Mouse (Mus musculus) midbrain, postnatal 0 days (tissue): ENCODE measurements at regions not wholly inside any gene's neighbourhood (a gene's known extent, or its start where the extent isn't known, plus 50 kb on each side); places are given as distances from the start of the nearest gene placed in this dataset.
A peak's percentile ranks its signal among the peaks of the same experiment; 100 is the strongest.

Experiments used
- ATAC-seq: fragments of 200-750 bp; cut with Nextera tagmentation; 2 replicates; pipeline ENCODE4 v1.8.0; 2017; ENCODE audit warnings: moderate number of reproducible peaks, mild to moderate bottlenecking, moderate TSS enrichment, moderate library complexity; ENCODE audit not compliant: low FRiP score
- DNase-seq: peaks from one replicate; pipeline ENCODE4 v3.0.0-alpha.2; 2015; ENCODE audit warnings: low spot score
- H3K27ac ChIP-seq: fragments of 300-500 bp; sonication (generic); 2 replicates; pipeline ENCODE4 v1.5.1; 2014; ENCODE audit warnings: low read depth, mild to moderate bottlenecking, low read length, mixed read lengths
- H3K27me3 ChIP-seq: fragments of 300-500 bp; sonication (generic); 2 replicates; pipeline ENCODE4 v1.6.1; 2014; ENCODE audit warnings: low read length, control low read depth, mixed read lengths; ENCODE audit not compliant: insufficient read depth
- H3K36me3 ChIP-seq: fragments of 300-500 bp; sonication (generic); 2 replicates; pipeline ENCODE4 v1.6.1; 2014; ENCODE audit warnings: low read length, control low read depth, mixed read lengths; ENCODE audit not compliant: insufficient read depth
- H3K4me1 ChIP-seq: fragments of 300-500 bp; sonication (generic); 2 replicates; pipeline ENCODE4 v1.6.1; 2014; ENCODE audit warnings: mild to moderate bottlenecking, control low read depth, antibody characterized with exemption, low read length, mixed read lengths; ENCODE audit not compliant: insufficient read depth
- H3K4me2 ChIP-seq: fragments of 300-500 bp; sonication (generic); 2 replicates; pipeline ENCODE4 v1.6.1; 2014; ENCODE audit warnings: low read depth, mild to moderate bottlenecking, low read length, mixed read lengths; ENCODE audit not compliant: poor library complexity, severe bottlenecking
- H3K4me3 ChIP-seq: fragments of 300-500 bp; sonication (generic); 2 replicates; pipeline ENCODE4 v1.5.1; 2014; ENCODE audit warnings: low read depth, mild to moderate bottlenecking, low read length, moderate library complexity
- H3K9ac ChIP-seq: fragments of 300-500 bp; sonication (generic); replicated peaks from 2 replicates; pipeline ENCODE4 v1.6.1; 2014; ENCODE audit warnings: mild to moderate bottlenecking, low read length, moderate library complexity, mixed read lengths; ENCODE audit not compliant: poor library complexity, severe bottlenecking
- H3K9me3 ChIP-seq: fragments of 300-500 bp; sonication (generic); 2 replicates; pipeline ENCODE4 v1.6.1; 2016; ENCODE audit warnings: low read length, control low read depth
- CTCF ChIP-seq: IDR thresholded peaks from 2 replicates; pipeline ENCODE4 v1.5.1; 2016; ENCODE audit warnings: antibody characterized with exemption, mild to moderate bottlenecking
- WGBS: fragments of 180-500 bp; shearing (Covaris S2); extraction: QIAGEN DNeasy Blood & Tissue Kit; methylation state at CpG from one replicate; pipeline ENCODE4 v1.1.7; 2014; 5-methylcytosine and 5-hydroxymethylcytosine counted together

DNA sequence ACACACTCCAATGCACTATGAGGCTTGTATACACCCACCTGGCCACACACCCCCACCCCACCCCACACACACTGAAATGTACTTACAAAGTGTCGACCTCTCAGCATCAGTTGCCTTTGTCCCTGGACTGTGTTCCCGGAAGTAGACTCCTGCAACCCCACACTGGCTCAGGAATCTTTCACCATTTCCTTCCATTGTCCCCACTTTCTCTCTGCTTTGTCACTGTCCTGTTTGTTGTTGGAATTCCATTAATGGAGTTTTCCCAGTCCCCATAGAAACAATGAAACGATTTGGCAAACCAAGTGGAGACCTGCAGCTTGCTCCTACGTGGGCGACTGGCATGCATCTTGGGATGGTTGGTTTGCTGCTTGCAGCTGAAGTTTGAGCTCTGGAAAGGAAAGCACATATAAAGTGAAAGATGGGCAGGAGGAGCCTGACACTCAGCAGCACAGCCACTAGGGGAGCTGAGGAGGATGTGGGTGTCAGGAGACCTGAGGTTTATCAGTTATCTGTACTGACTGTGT is 65.2 kb upstream of the Jun start:
- ATAC-seq = no peak
- no peak overlapping the region for H3K27ac ChIP-seq

DNA sequence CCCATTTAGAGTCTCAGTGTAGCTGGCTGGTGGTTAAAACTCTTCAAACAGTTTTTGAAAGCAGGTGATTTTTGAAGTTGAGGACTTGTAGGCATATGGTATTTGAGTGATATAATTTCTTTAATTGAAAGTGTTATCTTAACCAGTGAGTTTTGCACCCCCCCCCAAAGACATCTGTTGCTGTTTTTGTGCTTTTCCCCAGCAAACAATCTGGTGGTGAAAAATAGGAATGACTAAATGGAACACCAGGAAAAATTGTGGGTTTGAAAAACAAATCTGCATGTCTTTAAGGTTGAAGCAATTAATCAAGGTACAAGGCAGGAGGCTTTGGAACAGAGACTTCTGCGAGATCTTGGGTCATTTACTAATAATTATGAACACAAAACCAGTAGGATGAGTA is 68.9 kb upstream of the Jun start:
- H3K36me3 ChIP-seq = no peaks in the 10 kb centered on the region
- H3K27me3 ChIP-seq = no peaks in the 10 kb centered on the region
- 82% methylated on average over 1 of the region's 1 CpGs for WGBS
- ATAC-seq (no peak), DNase-seq (no peak)
- H3K9ac ChIP-seq = no peak overlapping the region
- no peak overlapping the region for H3K4me3 ChIP-seq
- H3K27ac ChIP-seq = no peak overlapping the region
- H3K4me1 ChIP-seq = no peaks in the 10 kb centered on the region
- H3K4me2 ChIP-seq = no peak overlapping the region
- no peaks in the 10 kb centered on the region for H3K9me3 ChIP-seq
- TF ChIP-seq CTCF = no peak

More for the DNA sequence above, 65.2 kb upstream of the Jun start:
- no peaks in the 10 kb centered on the region for H3K36me3 ChIP-seq
- 44% methylated on average over 5 of the region's 5 CpGs for WGBS
- H3K4me1 ChIP-seq = no peaks in the 10 kb centered on the region
- TF ChIP-seq CTCF = peak; percentile 51
- no peak overlapping the region for H3K4me3 ChIP-seq
- DNase-seq = no peak
- no peak overlapping the region for H3K9ac ChIP-seq
- H3K4me2 ChIP-seq = no peak overlapping the region
- no peaks in the 10 kb centered on the region for H3K9me3 ChIP-seq
- H3K27me3 ChIP-seq = no peaks in the 10 kb centered on the region

DNA sequence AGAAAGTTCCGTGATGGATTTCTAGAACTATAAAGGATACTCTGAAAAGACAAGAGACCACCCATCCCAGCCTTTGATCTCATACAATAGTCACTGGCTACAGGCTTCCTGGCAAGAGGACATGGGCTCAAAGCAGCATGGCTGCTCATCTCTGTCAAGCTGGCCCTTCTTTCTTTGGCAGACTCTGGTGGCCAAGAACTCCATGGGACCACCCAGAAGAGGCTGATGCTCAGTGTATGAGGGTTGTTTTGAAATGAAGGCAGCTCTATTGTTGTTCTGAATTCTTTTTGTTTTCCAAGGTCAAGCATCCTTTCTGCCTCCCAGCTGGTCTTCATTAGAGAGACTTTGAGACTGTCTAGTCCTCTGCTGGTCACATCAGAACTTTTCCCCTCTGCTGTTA is 73.3 kb upstream of the Jun start:
- TF ChIP-seq CTCF = no peak
- Histone ChIP-seq H3K27me3 (no peaks in the 10 kb centered on the region), H3K4me1 (no peaks in the 10 kb centered on the region), H3K4me2 (no peak overlapping the region), H3K9ac (no peak overlapping the region), H3K36me3 (no peaks in the 10 kb centered on the region), H3K27ac (no peak overlapping the region), H3K4me3 (no peak overlapping the region), H3K9me3 (no peaks in the 10 kb centered on the region)
- ATAC-seq = no peak; the same call in 1 of the 2 replicates
- 76% methylated on average over 1 of the region's 1 CpGs for WGBS
- peak; percentile 23 for DNase-seq

DNA sequence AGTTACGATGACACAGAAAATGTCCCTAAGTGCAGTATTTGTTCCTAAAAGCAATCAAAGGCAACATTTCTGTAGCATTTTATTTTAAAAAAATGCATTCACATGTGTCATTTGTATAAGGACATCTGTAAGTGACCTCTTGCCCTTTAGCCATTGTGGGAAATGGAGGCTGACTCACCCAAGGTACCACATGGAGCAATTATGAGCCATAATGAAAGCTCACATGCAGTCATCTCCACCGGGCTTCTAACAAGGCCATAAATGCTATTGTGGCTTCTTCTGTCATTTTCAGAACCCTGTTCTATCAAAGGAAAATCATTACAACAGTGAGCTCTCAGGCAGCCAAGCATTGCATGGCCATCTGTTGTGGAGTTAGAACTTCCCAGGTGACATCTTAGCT is 75.9 kb upstream of the Jun start:
- 80% methylated on average over 2 of the region's 2 CpGs for WGBS
- H3K4me2 ChIP-seq = no peak overlapping the region
- DNase-seq = no peak

DNA sequence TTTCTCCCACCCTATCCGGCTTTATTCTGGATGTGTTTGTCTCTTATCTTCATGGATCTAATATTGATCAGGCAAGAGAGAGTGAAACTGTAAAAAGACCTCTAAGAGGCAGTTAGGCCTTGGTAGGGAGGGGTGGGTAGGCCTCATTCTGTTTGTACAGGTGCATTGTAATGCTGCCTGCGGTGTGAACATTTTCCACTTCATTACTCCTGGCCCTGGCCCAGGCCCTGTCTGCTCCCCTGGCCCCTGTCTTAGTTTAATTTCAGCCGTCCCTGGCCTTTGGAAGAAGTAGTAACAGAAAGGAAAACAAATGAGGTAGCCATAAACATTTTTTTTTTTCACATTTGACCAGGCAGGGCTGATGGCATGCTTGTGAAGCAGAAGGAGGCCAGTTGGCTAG is 81.8 kb upstream of the Jun start:
- H3K4me3 ChIP-seq = no peak overlapping the region
- H3K4me1 ChIP-seq = no peaks in the 10 kb centered on the region; the same call in 1 of the 2 replicates
- WGBS = 37% methylated on average over 3 of the region's 3 CpGs
- no peak overlapping the region for H3K27ac ChIP-seq
- no peak overlapping the region for H3K9ac ChIP-seq
- ATAC-seq (no peak), DNase-seq (no peak)
- no peaks in the 10 kb centered on the region for H3K27me3 ChIP-seq
- no peaks in the 10 kb centered on the region for H3K9me3 ChIP-seq
- H3K36me3 ChIP-seq = no peaks in the 10 kb centered on the region
- no peak for TF ChIP-seq CTCF
- H3K4me2 ChIP-seq = no peak overlapping the region

More for the DNA sequence above, 75.9 kb upstream of the Jun start:
- ATAC-seq = no peak
- no peaks in the 10 kb centered on the region for H3K27me3 ChIP-seq
- no peak overlapping the region for H3K9ac ChIP-seq
- H3K4me3 ChIP-seq = no peak overlapping the region
- no peaks in the 10 kb centered on the region for H3K36me3 ChIP-seq
- no peaks in the 10 kb centered on the region for H3K4me1 ChIP-seq
- no peaks in the 10 kb centered on the region for H3K9me3 ChIP-seq
- TF ChIP-seq CTCF = no peak
- no peak overlapping the region for H3K27ac ChIP-seq

DNA sequence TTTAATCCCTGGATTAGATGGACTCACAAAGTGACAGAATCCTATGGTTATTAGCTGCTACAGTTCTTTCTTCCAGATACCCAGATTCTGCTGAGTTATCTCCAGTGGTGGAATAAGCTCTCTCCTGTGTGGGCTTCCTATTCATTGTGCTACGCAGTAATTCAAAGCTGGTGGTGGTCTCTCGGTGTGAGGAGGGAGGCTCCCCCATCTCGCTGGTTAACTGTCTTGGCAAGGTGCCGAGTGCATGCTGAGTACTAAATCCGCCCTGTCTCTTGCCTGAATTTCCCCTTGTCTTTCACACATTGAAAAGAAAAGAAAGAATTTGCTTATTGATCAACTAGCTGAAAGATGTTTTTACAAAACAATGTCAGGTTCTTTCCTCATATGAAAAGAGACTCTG is 82.6 kb upstream of the Jun start:
- WGBS = 14% methylated on average over 5 of the region's 5 CpGs
- no peak for TF ChIP-seq CTCF
- DNase-seq (peak; percentile 68), ATAC-seq (no peak)
- no peak overlapping the region for H3K9ac ChIP-seq
- no peak overlapping the region for H3K27ac ChIP-seq
- no peak overlapping the region for H3K4me2 ChIP-seq
- no peaks in the 10 kb centered on the region for H3K36me3 ChIP-seq
- H3K9me3 ChIP-seq = no peaks in the 10 kb centered on the region
- H3K27me3 ChIP-seq = no peaks in the 10 kb centered on the region
- no peak overlapping the region for H3K4me3 ChIP-seq
- no peaks in the 10 kb centered on the region; the same call in 1 of the 2 replicates for H3K4me1 ChIP-seq
